Mouse (Mus musculus): Measurements from ENCODE around the gene Fam189a2.

- TF ChIP-seq CTCF (IDR thresholded peaks at IDR 0.05 in 2 of 3, conservative IDR thresholded peaks at IDR 0.05 in 1 of 3; ENCODE audit: control insufficient read depth in 1 of 3, insufficient read depth in 1 of 3, low read depth in 2 of 3, low read length in 3 of 3, poor library complexity in 1 of 3, severe bottlenecking in 1 of 3) (no peak), POLR2AphosphoS5 (IDR thresholded peaks at IDR 0.05; ENCODE audit: borderline replicate concordance, low read depth, low read length) (no peak), ZC3H11A (IDR thresholded peaks at IDR 0.05; ENCODE audit: low read depth, low read length) (no peak), CHD1 (IDR thresholded peaks at IDR 0.05; ENCODE audit: low read depth, low read length) (no peak), HCFC1 (IDR thresholded peaks at IDR 0.05; ENCODE audit: low read depth, low read length) (no peak), MAX (IDR thresholded peaks at IDR 0.05; ENCODE audit: low read length) (no peak)
Observed at GRCm38 (mm10) chr19:23958925-23959324, 71.9 kb downstream of the Fam189a2 start.

Data from MEL (cell line).